12 mouse cellular contexts compared by ENCODE assay signal in genomic region chr12:111681305-111681704, GRCm38 (mm10). TPM values are rescaled to one million over a fixed set of nuclear protein-coding genes. Genes with fewer than 3 reads are reported as not detected.
DNase-seq lines count a peak whose midpoint lies in the region; ATAC-seq and TF ChIP-seq lines count a peak whose summit lies in the region.
"Had no signal": no experiment of that assay in that cellular context is flagged by ENCODE, and none has a peak within 500 bp of the region (broad histone marks: within the 10 kb centered on the region; RNA-seq: fewer than 3 reads in every experiment).

No protein-coding gene starts in this region.

- ATAC-seq in heart, embryonic 13.5 days (ENCODE audit: extremely low read depth, insufficient number of reproducible peaks, low FRiP score, low TSS enrichment): no peak
- peak; percentile 8; the same call in 1 of the 2 replicates for ATAC-seq in lung, embryonic 16.5 days (ENCODE audit: low read depth)

- no peak overlapping the region for H3K4me2 ChIP-seq in heart, embryonic 13.5 days
- no peak overlapping the region for H3K4me2 ChIP-seq in lung, embryonic 16.5 days (ENCODE audit: low read depth, low read length)

- peak overlapping the region; percentile 51 for H3K9ac ChIP-seq in heart, embryonic 13.5 days
- H3K9ac ChIP-seq in lung, embryonic 16.5 days (ENCODE audit: low read length): 0 out of 2 replicates have a peak overlapping the region, but pooled peaks have one; percentile 11

- no peaks in the 10 kb centered on the region for H3K27me3 ChIP-seq in heart, embryonic 13.5 days (replicated peaks)
- no peaks in the 10 kb centered on the region for H3K27me3 ChIP-seq in lung, embryonic 16.5 days (ENCODE audit: control insufficient read depth, insufficient read depth, low read depth, low read length)

- H3K36me3 ChIP-seq in heart, embryonic 13.5 days: peaks cover 34% of the 10 kb centered on the region
- H3K36me3 ChIP-seq in lung, embryonic 16.5 days (ENCODE audit: control insufficient read depth, insufficient read depth, low read length): 0 out of 2 replicates have a peak, but pooled peaks cover 3% of the 10 kb centered on the region

- TF ChIP-seq CTCF in cortical plate, adult 2 months (IDR thresholded peaks at IDR 0.05; ENCODE audit: extremely low read depth, insufficient read depth, low read length): no peak

- H3K27ac ChIP-seq in heart, embryonic 13.5 days (replicated peaks): peak overlapping the region; percentile 91
- H3K27ac ChIP-seq in lung, embryonic 16.5 days (ENCODE audit: low read length): peak overlapping the region; percentile 86
- H3K27ac ChIP-seq in cortical plate, adult 2 months (ENCODE audit: insufficient read depth, low read length): peak overlapping the region; percentile 85
- H3K27ac ChIP-seq: limb, embryonic 10.5 days had no signal

- no peak overlapping the region for H3K4me3 ChIP-seq in heart, embryonic 13.5 days
- no peak overlapping the region for H3K4me3 ChIP-seq in lung, embryonic 16.5 days (ENCODE audit: low read length)
- H3K4me3 ChIP-seq in cortical plate, adult 2 months (ENCODE audit: insufficient read depth, low read length): no peak overlapping the region
- H3K4me3 ChIP-seq: limb, embryonic 10.5 days had no signal

- intact Hi-C loops in heart, postnatal 14 days (cut with DNase I): no loop called here

- no peak for TF ChIP-seq POLR2A in cortical plate, adult 2 months (IDR thresholded peaks at IDR 0.05; ENCODE audit: extremely low read depth, insufficient read depth, low read length)

- WGBS in heart, embryonic 13.5 days: 75% methylated on average over 8 of the region's 8 CpGs
- WGBS in lung, embryonic 16.5 days: 65% methylated on average over 8 of the region's 8 CpGs

- no peaks in the 10 kb centered on the region for H3K9me3 ChIP-seq in heart, embryonic 13.5 days
- no peaks in the 10 kb centered on the region for H3K9me3 ChIP-seq in lung, embryonic 16.5 days (ENCODE audit: control insufficient read depth, low read length)
- H3K9me3 ChIP-seq: limb, embryonic 10.5 days had no signal

- DNase-seq in heart, postnatal 14 days: no peak
- DNase-seq in lung, postnatal 36 days: no peak
- DNase-seq in lung, postnatal 4 days: peak; percentile 62 to 84
- DNase-seq in T-cell, adult 2 months (ENCODE audit: low spot score): no peak
- no peak for DNase-seq in cerebellum, postnatal 4 days (ENCODE audit: low spot score in 2 of 2)
- DNase-seq: kidney, adult 9 months; midbrain, embryonic 14.5 days; right cerebral cortex, postnatal 25 days had no signal

- peaks cover 67% of the 10 kb centered on the region for H3K4me1 ChIP-seq in heart, embryonic 13.5 days
- peaks cover 23% of the 10 kb centered on the region for H3K4me1 ChIP-seq in lung, embryonic 16.5 days (replicated peaks; ENCODE audit: control insufficient read depth, insufficient read depth, low read length)
- peaks cover 10% of the 10 kb centered on the region for H3K4me1 ChIP-seq in cortical plate, adult 2 months (ENCODE audit: control insufficient read depth, insufficient read depth, low read length)

RNA-seq across cellular contexts. Expression of gene Trmt61a, which starts 3.4 kb away (rescaled TPM):
- 7.8 and 8.3 TPM in 2 replicates for polyA plus RNA-seq in heart, embryonic 13.5 days (2015; fragmentation: Nextera tagmentation; extraction: Ambion mirVana)
- 1 to 10 TPM; 3.3 to 4.7 TPM for total RNA-seq in heart, postnatal 14 days (2021)
- polyA plus RNA-seq in lung, embryonic 16.5 days (2015; fragmentation: Nextera tagmentation; extraction: Ambion mirVana): 7.0 and 7.2 TPM in 2 replicates
- polyA plus RNA-seq in cortical plate, adult 2 months (2012; rRNA removed): 20.0 and 20.8 TPM in 2 replicates

RNA-seq across cellular contexts. Expression of gene Ckb, which starts 9.2 kb away (rescaled TPM):
- 279 and 320 TPM in 2 replicates for polyA plus RNA-seq in heart, embryonic 13.5 days (2015; fragmentation: Nextera tagmentation; extraction: Ambion mirVana)
- 100 to 1,000 TPM in 1 of 2 experiments, 10 to 100 TPM in 1; 98.4 to 117 TPM for total RNA-seq in heart, postnatal 14 days (2021)
- 210 and 218 TPM in 2 replicates for polyA plus RNA-seq in lung, embryonic 16.5 days (2015; fragmentation: Nextera tagmentation; extraction: Ambion mirVana)
- 3,152 and 3,325 TPM in 2 replicates for polyA plus RNA-seq in cortical plate, adult 2 months (2012; rRNA removed)

RNA-seq across cellular contexts. Expression of gene Bag5, which starts 31.8 kb away (rescaled TPM):
- 35.4 and 41.6 TPM in 2 replicates for polyA plus RNA-seq in heart, embryonic 13.5 days (2015; fragmentation: Nextera tagmentation; extraction: Ambion mirVana)
- 10 to 100 TPM; 22.6 to 22.7 TPM for total RNA-seq in heart, postnatal 14 days (2021)
- 50.2 and 50.7 TPM in 2 replicates for polyA plus RNA-seq in lung, embryonic 16.5 days (2015; fragmentation: Nextera tagmentation; extraction: Ambion mirVana)
- polyA plus RNA-seq in cortical plate, adult 2 months (2012; rRNA removed): 49.6 and 51.0 TPM in 2 replicates

RNA-seq across cellular contexts. Expression of gene Apopt1, which starts 31.8 kb away (rescaled TPM):
- polyA plus RNA-seq in heart, embryonic 13.5 days (2015; fragmentation: Nextera tagmentation; extraction: Ambion mirVana): 41.0 and 45.5 TPM in 2 replicates
- total RNA-seq in heart, postnatal 14 days (2021): 10 to 100 TPM; 36.9 to 37.0 TPM
- 45.7 and 47.0 TPM in 2 replicates for polyA plus RNA-seq in lung, embryonic 16.5 days (2015; fragmentation: Nextera tagmentation; extraction: Ambion mirVana)
- polyA plus RNA-seq in cortical plate, adult 2 months (2012; rRNA removed): 48.4 and 52.6 TPM in 2 replicates

Comparison
In these comparisons a context has a peak if more than half of its experiments do, and no peak if none do; other contexts are left out.
1. DNase-seq: peak in lung, postnatal 4 days (2 of 2); none in heart, postnatal 14 days (0 of 2), lung, postnatal 36 days (single experiment), T-cell, adult 2 months (single experiment) and cerebellum, postnatal 4 days (0 of 2).
2. Peak in every context shown above with its lines, with median percentiles within 50 percentile points of each other: H3K27ac ChIP-seq.